ENCODE assay signal across 9 mouse cellular contexts in the genomic region with DNA sequence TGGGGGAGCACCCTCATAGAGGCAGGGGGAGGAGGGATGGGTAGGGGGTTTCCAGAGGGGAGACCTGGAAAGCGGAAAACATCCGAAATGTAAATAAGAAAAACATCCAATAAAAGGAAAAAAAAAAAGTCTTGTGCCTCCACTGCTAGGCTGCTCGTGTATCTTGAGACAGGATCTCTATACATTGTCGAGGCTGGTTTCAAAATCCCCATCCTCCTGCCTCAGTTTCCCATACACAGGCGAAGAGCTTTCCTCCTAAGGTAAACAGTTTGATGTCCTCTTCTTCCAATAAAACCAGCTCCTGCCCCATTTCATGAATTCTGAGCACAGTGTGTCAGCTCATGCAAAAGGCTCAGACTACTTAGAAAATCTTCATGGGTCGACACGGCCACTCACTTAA.
"Had no signal": no experiment of that assay in that cellular context is flagged by ENCODE, and none has a peak within 500 bp of the region (broad histone marks: within the 10 kb centered on the region; RNA-seq: fewer than 3 reads in every experiment).

No protein-coding gene starts in this region.

- H3K9me3 ChIP-seq: neural tube, embryonic 13.5 days; neural tube, embryonic 15.5 days; stomach, embryonic 15.5 days had no signal

- H3K4me1 ChIP-seq: neural tube, embryonic 13.5 days; neural tube, embryonic 15.5 days; stomach, embryonic 15.5 days had no signal

- H3K27ac ChIP-seq: neural tube, embryonic 13.5 days; neural tube, embryonic 15.5 days; stomach, embryonic 15.5 days; stomach, postnatal 0 days had no signal

- H3K36me3 ChIP-seq: neural tube, embryonic 13.5 days; neural tube, embryonic 15.5 days; stomach, embryonic 15.5 days had no signal

- H3K4me3 ChIP-seq: neural tube, embryonic 13.5 days; neural tube, embryonic 15.5 days; stomach, embryonic 15.5 days had no signal

- H3K9ac ChIP-seq: neural tube, embryonic 13.5 days; neural tube, embryonic 15.5 days; stomach, embryonic 15.5 days had no signal

- DNase-seq: retina, postnatal 1 day; right cerebral cortex, postnatal 14 days; right cerebral cortex, postnatal 25 days; thymus, adult 18-20 months; thymus, postnatal 36 days had no signal

- H3K27me3 ChIP-seq: neural tube, embryonic 13.5 days; neural tube, embryonic 15.5 days; stomach, embryonic 15.5 days had no signal
